Mouse (Mus musculus) adipocyte (in vitro differentiated cells): ENCODE measurements around the gene Cypt15.
"Not testable (repeated sequence)": the region's sequence is repeated elsewhere in the genome, so short reads cannot be mapped to it uniquely, and the experiment has no call there.

Experiments
- DNase-seq: peaks from one replicate; pipeline ENCODE4 v3.0.0-alpha.2; 2016; ENCODE audit warnings: low spot score

Cypt15 gene

DNA sequence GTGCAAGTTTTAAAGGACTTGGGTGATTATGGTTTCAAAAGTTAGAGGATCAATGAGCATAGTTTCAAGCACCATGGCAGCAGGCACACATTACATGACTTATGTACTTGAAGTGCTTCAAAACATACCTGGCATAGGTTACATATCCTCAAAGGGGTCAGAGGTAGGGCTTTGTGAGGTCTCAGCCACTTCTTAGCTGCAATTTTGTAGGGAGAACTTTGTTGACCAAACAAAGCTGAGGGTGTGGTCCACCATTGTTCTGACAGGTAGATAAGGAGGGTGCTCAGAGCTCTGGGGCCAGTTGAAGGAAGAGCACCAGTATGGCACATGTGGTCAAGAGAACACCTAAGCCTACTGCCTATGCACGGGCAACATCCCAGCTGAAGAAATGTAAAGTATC, at the start of gene Cypt15:
Cypt15 (plus strand) TSS at position 301 of the 400 bp plus-strand sequence.
- DNase-seq = not testable (repeated sequence)

DNA sequence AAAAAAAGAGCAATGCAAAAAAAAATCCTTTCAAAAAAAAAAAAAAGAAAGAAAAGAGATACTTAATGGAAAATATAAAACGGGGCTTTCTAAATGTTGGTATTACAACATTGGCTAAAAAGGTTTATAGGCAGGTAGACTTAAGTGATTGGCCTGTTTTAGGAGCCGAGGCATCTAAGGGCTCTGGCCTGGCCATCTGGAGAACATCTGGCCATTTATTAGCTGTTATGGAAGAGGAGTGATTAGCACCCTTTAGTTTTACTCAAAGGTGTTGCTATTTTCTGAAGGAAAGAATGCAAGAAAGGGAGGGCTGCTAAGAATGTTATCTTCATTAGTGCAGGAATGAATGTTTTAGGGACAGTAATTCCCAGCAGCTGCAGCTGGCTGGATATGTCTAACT, 24.9 kb downstream of the Cypt15 start:
- DNase-seq = no peak

DNA sequence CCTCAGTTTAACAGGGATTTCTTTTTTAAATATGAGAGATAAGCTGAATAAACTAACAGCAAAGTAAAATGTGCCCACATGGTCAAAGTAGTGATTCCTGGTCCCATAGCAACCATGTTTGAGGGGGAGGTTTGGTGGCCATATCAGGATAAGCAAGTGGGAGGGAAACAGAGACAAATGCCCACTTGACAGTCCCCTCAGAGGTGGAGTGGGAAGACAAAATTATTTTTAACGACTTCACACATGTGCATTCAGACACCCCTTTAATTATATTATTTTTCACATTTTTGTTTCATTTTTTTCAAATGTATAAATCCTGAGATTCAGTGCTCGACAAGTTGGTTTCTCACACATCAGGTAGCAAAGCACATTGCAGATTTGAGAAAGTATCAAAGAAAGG, 32.8 kb downstream of the Cypt15 start:
- DNase-seq = no peak

DNA sequence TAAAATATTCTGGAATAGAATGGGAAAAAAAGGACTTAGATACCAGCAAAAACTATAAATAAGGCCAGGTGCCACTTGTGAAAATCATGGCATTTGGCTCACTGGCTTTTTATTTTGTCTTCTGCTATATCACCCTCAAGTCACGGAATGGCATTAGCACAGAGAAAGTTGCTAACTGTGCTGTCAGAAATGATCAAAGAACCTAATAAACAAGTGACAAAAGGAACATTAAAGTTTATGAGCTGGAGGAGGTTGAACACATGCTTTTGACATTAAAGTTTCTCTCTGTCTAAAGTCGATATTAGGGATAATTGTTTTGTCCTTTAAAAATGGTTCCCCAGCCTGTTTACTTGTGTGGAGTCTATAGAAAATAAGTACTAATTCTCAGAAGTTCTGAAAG, 37.7 kb downstream of the Cypt15 start:
- no peak for DNase-seq
